Mouse (Mus musculus): Measurements from ENCODE around the gene Naglu. TPM values are rescaled to one million over a fixed set of nuclear protein-coding genes. Genes with fewer than 3 reads are reported as not detected.

Gene Naglu
- total and polyA plus RNA-seq, 2 experiments from 2014 or later, result 12.6 to 14.9 TPM

GRCm38 (mm10) chr11:101056885-101057284 lies 12.9 kb upstream of the Naglu start:
- Histone ChIP-seq H3K4me3 (ENCODE audit: low read depth, low read length) (no peak overlapping the region), H3K27ac (ENCODE audit: low read depth, low read length) (no peak overlapping the region), H3K9ac (no peak overlapping the region), H3K27me3 (ENCODE audit: insufficient read depth, low read length) (no peaks in the 10 kb centered on the region), H3K4me1 (ENCODE audit: insufficient read depth) (no peaks in the 10 kb centered on the region), H3K9me3 (ENCODE audit: low read length) (no peaks in the 10 kb centered on the region), H3K36me3 (ENCODE audit: insufficient read depth) (peaks cover 86% of the 10 kb centered on the region), H3K4me2 (ENCODE audit: low read depth) (no peak overlapping the region)
- TF ChIP-seq CTCF (IDR thresholded peaks at IDR 0.05; ENCODE audit: low read depth), result no peak
- ATAC-seq, result no peak
- 50% methylated on average over 8 of the region's 8 CpGs for WGBS
- DNase-seq, result no peak

- ATAC-seq (peak; percentile 71), DNase-seq (peak; percentile 87)
- H3K4me2 ChIP-seq (ENCODE audit: low read depth), result no peak overlapping the region
- no peak overlapping the region for H3K27ac ChIP-seq (ENCODE audit: low read depth, low read length)
- no peaks in the 10 kb centered on the region for H3K27me3 ChIP-seq (ENCODE audit: insufficient read depth, low read length)
- no peak overlapping the region for H3K9ac ChIP-seq
- H3K9me3 ChIP-seq (ENCODE audit: low read length), result no peaks in the 10 kb centered on the region
- no peaks in the 10 kb centered on the region for H3K4me1 ChIP-seq (ENCODE audit: insufficient read depth)
- WGBS, result 32% methylated on average over 5 of the region's 5 CpGs
- H3K4me3 ChIP-seq (ENCODE audit: low read depth, low read length), result no peak overlapping the region
- H3K36me3 ChIP-seq (ENCODE audit: insufficient read depth), result peaks cover 81% of the 10 kb centered on the region
- peak; percentile 85 for TF ChIP-seq CTCF (IDR thresholded peaks at IDR 0.05; ENCODE audit: low read depth)
These were observed 12.0 kb upstream of the Naglu start for GRCm38 (mm10) chr11:101057860-101058259.

- H3K27ac ChIP-seq (ENCODE audit: low read depth, low read length), result no peak overlapping the region
- peaks cover 83% of the 10 kb centered on the region for H3K36me3 ChIP-seq (ENCODE audit: insufficient read depth)
- no peak for ATAC-seq
- H3K9me3 ChIP-seq (ENCODE audit: low read length), result no peaks in the 10 kb centered on the region
- WGBS, result 76% methylated on average over 5 of the region's 5 CpGs
- no peaks in the 10 kb centered on the region for H3K27me3 ChIP-seq (ENCODE audit: insufficient read depth, low read length)
- no peak overlapping the region for H3K4me2 ChIP-seq (ENCODE audit: low read depth)
- H3K9ac ChIP-seq, result no peak overlapping the region
- no peaks in the 10 kb centered on the region for H3K4me1 ChIP-seq (ENCODE audit: insufficient read depth)
- no peak for TF ChIP-seq CTCF (IDR thresholded peaks at IDR 0.05; ENCODE audit: low read depth)
- no peak for DNase-seq
- H3K4me3 ChIP-seq (ENCODE audit: low read depth, low read length), result no peak overlapping the region
These were observed 11.1 kb upstream of the Naglu start for GRCm38 (mm10) chr11:101058726-101059125.

- H3K4me1 ChIP-seq (ENCODE audit: insufficient read depth), result no peaks in the 10 kb centered on the region
- H3K27ac ChIP-seq (ENCODE audit: low read depth, low read length), result no peak overlapping the region
- 70% methylated on average over 10 of the region's 10 CpGs for WGBS
- no peaks in the 10 kb centered on the region for H3K27me3 ChIP-seq (ENCODE audit: insufficient read depth, low read length)
- ATAC-seq (no peak), DNase-seq (no peak)
- no peaks in the 10 kb centered on the region for H3K9me3 ChIP-seq (ENCODE audit: low read length)
- no peak for TF ChIP-seq CTCF (IDR thresholded peaks at IDR 0.05; ENCODE audit: low read depth)
- peaks cover 81% of the 10 kb centered on the region for H3K36me3 ChIP-seq (ENCODE audit: insufficient read depth)
- no peak overlapping the region for H3K4me2 ChIP-seq (ENCODE audit: low read depth)
- no peak overlapping the region for H3K4me3 ChIP-seq (ENCODE audit: low read depth, low read length)
- H3K9ac ChIP-seq, result no peak overlapping the region
These were observed 10.3 kb upstream of the Naglu start for GRCm38 (mm10) chr11:101059473-101059872.

GRCm38 (mm10) chr11:101060126-101060525 lies 9.7 kb upstream of the Naglu start:
- WGBS, result 74% methylated on average over 8 of the region's 8 CpGs

GRCm38 (mm10) chr11:101061049-101061448 lies 8.8 kb upstream of the Naglu start:
- ATAC-seq (no peak), DNase-seq (no peak)
- no peak for TF ChIP-seq CTCF (IDR thresholded peaks at IDR 0.05; ENCODE audit: low read depth)
- H3K9ac ChIP-seq, result no peak overlapping the region
- 87% methylated on average over 5 of the region's 5 CpGs for WGBS
- H3K27me3 ChIP-seq (ENCODE audit: insufficient read depth, low read length), result no peaks in the 10 kb centered on the region
- no peaks in the 10 kb centered on the region for H3K4me1 ChIP-seq (ENCODE audit: insufficient read depth)
- H3K36me3 ChIP-seq (ENCODE audit: insufficient read depth), result peaks cover 68% of the 10 kb centered on the region
- no peaks in the 10 kb centered on the region for H3K9me3 ChIP-seq (ENCODE audit: low read length)
- H3K4me2 ChIP-seq (ENCODE audit: low read depth), result no peak overlapping the region
- H3K4me3 ChIP-seq (ENCODE audit: low read depth, low read length), result no peak overlapping the region
- H3K27ac ChIP-seq (ENCODE audit: low read depth, low read length), result no peak overlapping the region

More at GRCm38 (mm10) chr11:101060126-101060525, 9.7 kb upstream of the Naglu start:
- no peak for TF ChIP-seq CTCF (IDR thresholded peaks at IDR 0.05; ENCODE audit: low read depth)
- Histone ChIP-seq H3K4me1 (ENCODE audit: insufficient read depth) (no peaks in the 10 kb centered on the region), H3K4me2 (ENCODE audit: low read depth) (no peak overlapping the region), H3K36me3 (ENCODE audit: insufficient read depth) (peaks cover 78% of the 10 kb centered on the region), H3K27me3 (ENCODE audit: insufficient read depth, low read length) (no peaks in the 10 kb centered on the region), H3K9ac (no peak overlapping the region), H3K4me3 (ENCODE audit: low read depth, low read length) (no peak overlapping the region), H3K9me3 (ENCODE audit: low read length) (no peaks in the 10 kb centered on the region), H3K27ac (ENCODE audit: low read depth, low read length) (no peak overlapping the region)
- ATAC-seq, result no peak
- DNase-seq, result no peak

- no peak overlapping the region for H3K27ac ChIP-seq (ENCODE audit: low read depth, low read length)
- 73% methylated on average over 12 of the region's 12 CpGs for WGBS
- H3K27me3 ChIP-seq (ENCODE audit: insufficient read depth, low read length), result no peaks in the 10 kb centered on the region
- H3K4me2 ChIP-seq (ENCODE audit: low read depth), result no peak overlapping the region
- ATAC-seq, result no peak
- H3K9me3 ChIP-seq (ENCODE audit: low read length), result no peaks in the 10 kb centered on the region
- no peak for TF ChIP-seq CTCF (IDR thresholded peaks at IDR 0.05; ENCODE audit: low read depth)
- H3K9ac ChIP-seq, result no peak overlapping the region
- no peak overlapping the region for H3K4me3 ChIP-seq (ENCODE audit: low read depth, low read length)
- peaks cover 56% of the 10 kb centered on the region for H3K36me3 ChIP-seq (ENCODE audit: insufficient read depth)
- peaks cover 4% of the 10 kb centered on the region; the same call in 1 of the 2 replicates for H3K4me1 ChIP-seq (ENCODE audit: insufficient read depth)
- no peak for DNase-seq
These were observed 7.5 kb upstream of the Naglu start for GRCm38 (mm10) chr11:101062165-101062884.
